ENCODE assay signal across 28 mouse cellular contexts in genomic region chr17:25244239-25244638, GRCm38 (mm10). TPM values are rescaled to one million over a fixed set of nuclear protein-coding genes. Genes with fewer than 3 reads are reported as not detected.
DNase-seq lines count a peak whose midpoint lies in the region; ATAC-seq and TF ChIP-seq lines count a peak whose summit lies in the region.
"Had no signal": no experiment of that assay in that cellular context is flagged by ENCODE, and none has a peak within 500 bp of the region (broad histone marks: within the 10 kb centered on the region; RNA-seq: fewer than 3 reads in every experiment).

No protein-coding gene starts in this region.

- no peak overlapping the region for H3K4me3 ChIP-seq in kidney, embryonic 16.5 days (ENCODE audit: low read length)
- H3K4me3 ChIP-seq in ES-Bruce4 (ENCODE audit: low read depth, low read length), result peak overlapping the region; percentile 37; the same call in 1 of the 2 replicates
- H3K4me3 ChIP-seq in embryonic facial prominence, embryonic 10.5 days, result peak overlapping the region; percentile 11; the same call in 1 of the 2 replicates
- H3K4me3 ChIP-seq: embryonic facial prominence, embryonic 12.5 days; gastrocnemius, adult 2 months; heart, embryonic 15.5 days; hindbrain, embryonic 15.5 days; liver, embryonic 15.5 days; lung, embryonic 15.5 days; myocyte; neural tube, embryonic 13.5 days; stomach, embryonic 15.5 days had no signal

- no peak overlapping the region for H3K27ac ChIP-seq in kidney, embryonic 16.5 days (ENCODE audit: low read length)
- H3K27ac ChIP-seq in ES-Bruce4 (ENCODE audit: insufficient read depth, low read length), result no peak overlapping the region
- H3K27ac ChIP-seq in embryonic facial prominence, embryonic 10.5 days (replicated peaks), result no peak overlapping the region
- H3K27ac ChIP-seq: embryonic facial prominence, embryonic 12.5 days; gastrocnemius, adult 2 months; heart, embryonic 15.5 days; hindbrain, embryonic 15.5 days; liver, embryonic 15.5 days; lung, embryonic 15.5 days; neural tube, embryonic 13.5 days; stomach, embryonic 15.5 days had no signal

- peak; percentile 35 for DNase-seq in kidney, postnatal 10 days
- peak; percentile 31 for DNase-seq in embryonic facial prominence, embryonic 10.5 days (ENCODE audit: low spot score)
- DNase-seq in urinary bladder, postnatal 14 days (ENCODE audit: low spot score), result peak; percentile 86
- no peak for DNase-seq in right cerebral cortex, postnatal 14 days
- no peak for DNase-seq in adrenal gland, adult (ENCODE audit: inconsistent age in 2 of 2, low spot score in 1 of 2)
- DNase-seq: cerebellum, adult 18-20 months; cerebellum, postnatal 14 days; gastrocnemius, adult 2 months; heart, postnatal 36 days; lung, postnatal 36 days; retina, postnatal 1 day; right cerebral cortex, postnatal 4 days; thymus, adult 18-20 months; thymus, postnatal 4 days had no signal

- H3K4me1 ChIP-seq in kidney, embryonic 16.5 days (ENCODE audit: insufficient read depth, low read length), result peaks cover 15% of the 10 kb centered on the region
- H3K4me1 ChIP-seq in ES-Bruce4 (ENCODE audit: control insufficient read depth, insufficient read depth, low read length), result peaks cover 2% of the 10 kb centered on the region
- peaks cover 32% of the 10 kb centered on the region for H3K4me1 ChIP-seq in embryonic facial prominence, embryonic 10.5 days

- H3K9ac ChIP-seq in kidney, embryonic 16.5 days (replicated peaks; ENCODE audit: low read length), result no peak overlapping the region
- peak overlapping the region; percentile 14 for H3K9ac ChIP-seq in ES-Bruce4 (ENCODE audit: low read depth, poor library complexity, severe bottlenecking)
- H3K9ac ChIP-seq: embryonic facial prominence, embryonic 12.5 days; heart, embryonic 15.5 days; hindbrain, embryonic 15.5 days; liver, embryonic 15.5 days; lung, embryonic 15.5 days; neural tube, embryonic 13.5 days; stomach, embryonic 15.5 days had no signal

- no peaks in the 10 kb centered on the region for H3K27me3 ChIP-seq in kidney, embryonic 16.5 days (ENCODE audit: insufficient read depth, low read length)
- no peaks in the 10 kb centered on the region for H3K27me3 ChIP-seq in ES-Bruce4 (ENCODE audit: control insufficient read depth, insufficient read depth, low read length, poor library complexity, severe bottlenecking)
- no peaks in the 10 kb centered on the region for H3K27me3 ChIP-seq in embryonic facial prominence, embryonic 10.5 days (replicated peaks; ENCODE audit: low read depth, poor library complexity, severe bottlenecking)
- H3K27me3 ChIP-seq: embryonic facial prominence, embryonic 12.5 days; hindbrain, embryonic 15.5 days; lung, embryonic 15.5 days; neural tube, embryonic 13.5 days; stomach, embryonic 15.5 days had no signal

- no peaks in the 10 kb centered on the region for H3K9me3 ChIP-seq in kidney, embryonic 16.5 days (ENCODE audit: low read length)
- no peaks in the 10 kb centered on the region for H3K9me3 ChIP-seq in ES-Bruce4 (replicated peaks; ENCODE audit: control insufficient read depth, insufficient read depth, low read length, poor library complexity, severe bottlenecking)
- H3K9me3 ChIP-seq in embryonic facial prominence, embryonic 10.5 days, result no peaks in the 10 kb centered on the region
- H3K9me3 ChIP-seq: embryonic facial prominence, embryonic 12.5 days; heart, embryonic 15.5 days; hindbrain, embryonic 15.5 days; liver, embryonic 15.5 days; lung, embryonic 15.5 days; neural tube, embryonic 13.5 days; stomach, embryonic 15.5 days had no signal

- no peak for TF ChIP-seq CTCF in ES-Bruce4 (IDR thresholded peaks at IDR 0.05; ENCODE audit: low read depth, low read length)

- 73% methylated on average over 16 of the region's 16 CpGs for WGBS in kidney, embryonic 16.5 days
- WGBS in embryonic facial prominence, embryonic 10.5 days, result 81% methylated on average over 16 of the region's 16 CpGs

- ATAC-seq in kidney, embryonic 16.5 days (ENCODE audit: low FRiP score, low TSS enrichment), result no peak
- ATAC-seq: forebrain, embryonic 14.5 days; midbrain, embryonic 16.5 days had no signal

- no peak for TF ChIP-seq EP300 in ES-Bruce4 (IDR thresholded peaks at IDR 0.05; ENCODE audit: insufficient read depth, low read depth, low read length)

- no peak overlapping the region for H3K4me2 ChIP-seq in kidney, embryonic 16.5 days (replicated peaks; ENCODE audit: low read depth, low read length)
- H3K4me2 ChIP-seq: embryonic facial prominence, embryonic 12.5 days; heart, embryonic 15.5 days; hindbrain, embryonic 15.5 days; liver, embryonic 15.5 days; lung, embryonic 15.5 days; neural tube, embryonic 13.5 days; stomach, embryonic 15.5 days had no signal

- peaks cover 20% of the 10 kb centered on the region for H3K36me3 ChIP-seq in kidney, embryonic 16.5 days (ENCODE audit: insufficient read depth, low read length)
- H3K36me3 ChIP-seq in ES-Bruce4 (ENCODE audit: control insufficient read depth, insufficient read depth, low read length, poor library complexity, severe bottlenecking), result 0 out of 2 replicates have a peak, but pooled peaks cover 3% of the 10 kb centered on the region
- H3K36me3 ChIP-seq in embryonic facial prominence, embryonic 10.5 days (replicated peaks), result peaks cover 55% of the 10 kb centered on the region

- no peak for TF ChIP-seq POLR2A in ES-Bruce4 (IDR thresholded peaks at IDR 0.05; ENCODE audit: insufficient read depth, low read length)

RNA-seq across cellular contexts. Expression of gene Tsr3, which starts 4.3 kb away (rescaled TPM):
- 49.7 and 51.6 TPM in 2 replicates for polyA plus RNA-seq in kidney, embryonic 16.5 days (2015; fragmentation: Nextera tagmentation; extraction: Ambion mirVana)
- 23.5 and 25.2 TPM in 2 replicates for polyA plus RNA-seq in ES-Bruce4 (2011; ENCODE audit: insufficient read depth, insufficient read length, low read depth, missing spikeins)
- polyA plus RNA-seq in embryonic facial prominence, embryonic 10.5 days (2016; fragmentation: Nextera tagmentation; extraction: Ambion mirVana), result 75.4 and 78.6 TPM in 2 replicates

RNA-seq across cellular contexts. Expression of gene Gnptg, which starts 4.3 kb away (rescaled TPM):
- polyA plus RNA-seq in kidney, embryonic 16.5 days (2015; fragmentation: Nextera tagmentation; extraction: Ambion mirVana), result 51.2 and 56.6 TPM in 2 replicates
- 15.2 and 19.5 TPM in 2 replicates for polyA plus RNA-seq in ES-Bruce4 (2011; ENCODE audit: insufficient read depth, insufficient read length, low read depth, missing spikeins)
- 36.1 and 41.5 TPM in 2 replicates for polyA plus RNA-seq in embryonic facial prominence, embryonic 10.5 days (2016; fragmentation: Nextera tagmentation; extraction: Ambion mirVana)

RNA-seq across cellular contexts. Expression of gene Baiap3, which starts 11.9 kb away (rescaled TPM):
- 2.0 and 2.3 TPM in 2 replicates for polyA plus RNA-seq in kidney, embryonic 16.5 days (2015; fragmentation: Nextera tagmentation; extraction: Ambion mirVana)
- polyA plus RNA-seq in ES-Bruce4 (2011; ENCODE audit: insufficient read depth, insufficient read length, low read depth, missing spikeins), result 1.3 and 1.6 TPM in 2 replicates
- 0.67 and 0.94 TPM in 2 replicates for polyA plus RNA-seq in embryonic facial prominence, embryonic 10.5 days (2016; fragmentation: Nextera tagmentation; extraction: Ambion mirVana)

RNA-seq across cellular contexts. Expression of gene Ube2i, which starts 30.2 kb away (rescaled TPM):
- polyA plus RNA-seq in kidney, embryonic 16.5 days (2015; fragmentation: Nextera tagmentation; extraction: Ambion mirVana), result 611 and 640 TPM in 2 replicates
- polyA plus RNA-seq in ES-Bruce4 (2011; ENCODE audit: insufficient read depth, insufficient read length, low read depth, missing spikeins), result 430 and 432 TPM in 2 replicates
- 952 and 961 TPM in 2 replicates for polyA plus RNA-seq in embryonic facial prominence, embryonic 10.5 days (2016; fragmentation: Nextera tagmentation; extraction: Ambion mirVana)

RNA-seq across cellular contexts. Expression of gene Prss34, which starts 54.0 kb away (rescaled TPM):
- 0.30 TPM in 1 of 2 replicates, not detected in the other for polyA plus RNA-seq in kidney, embryonic 16.5 days (2015; fragmentation: Nextera tagmentation; extraction: Ambion mirVana)
- polyA plus RNA-seq in ES-Bruce4 (2011; ENCODE audit: insufficient read depth, insufficient read length, low read depth, missing spikeins), result not detected in 2 replicates
- polyA plus RNA-seq in embryonic facial prominence, embryonic 10.5 days (2016; fragmentation: Nextera tagmentation; extraction: Ambion mirVana), result not detected in 2 replicates
- polyA plus RNA-seq: embryonic facial prominence, embryonic 12.5 days; forebrain, embryonic 14.5 days; frontal cortex, adult 2 months; hindbrain, embryonic 15.5 days; intestine, embryonic 14.5 days; midbrain, embryonic 16.5 days; myocyte; neural tube, embryonic 13.5 days had no signal

Comparison
In these comparisons a context has a peak if more than half of its experiments do, and no peak if none do; other contexts are left out.
1. DNase-seq: peak in kidney, postnatal 10 days (single experiment), embryonic facial prominence, embryonic 10.5 days (single experiment) and urinary bladder, postnatal 14 days (single experiment); none in right cerebral cortex, postnatal 14 days (single experiment) and adrenal gland, adult (0 of 2).